Mouse (Mus musculus): ENCODE data around the gene Vdac2.

The Vdac2 gene

GRCm38 (mm10) chr14:21817453-21817852 is 7.6 kb upstream of the Vdac2 start:
- no peak for DNase-seq (ENCODE audit: low read depth, low spot score)

- no peak for DNase-seq (ENCODE audit: low read depth, low spot score)
Measured at GRCm38 (mm10) chr14:21820880-21821505, 4.0 kb upstream of the Vdac2 start.

- DNase-seq (ENCODE audit: low read depth, low spot score): no peak
Measured at GRCm38 (mm10) chr14:21822307-21822706, 2.7 kb upstream of the Vdac2 start.

GRCm38 (mm10) chr14:21822795-21823374 is 2.2 kb upstream of the Vdac2 start:
- DNase-seq (ENCODE audit: low read depth, low spot score): no peak

- no peak for DNase-seq (ENCODE audit: low read depth, low spot score)
Measured at GRCm38 (mm10) chr14:21823897-21824296, 1.1 kb upstream of the Vdac2 start.

GRCm38 (mm10) chr14:21825786-21826491 is 901 bp downstream of the Vdac2 start:
- DNase-seq (ENCODE audit: low read depth, low spot score): no peak

- peak; percentile 98 for DNase-seq (ENCODE audit: low read depth, low spot score)
Measured at GRCm38 (mm10) chr14:21830876-21831767, 6.1 kb downstream of the Vdac2 start.

- peak; percentile 79 for DNase-seq (ENCODE audit: low read depth, low spot score)
Measured at GRCm38 (mm10) chr14:21831830-21832403, 6.9 kb downstream of the Vdac2 start.

- no peak for DNase-seq (ENCODE audit: low read depth, low spot score)
Measured at GRCm38 (mm10) chr14:21838336-21839017, 13.4 kb downstream of the Vdac2 start.

GRCm38 (mm10) chr14:21841819-21842592 is 17.0 kb downstream of the Vdac2 start:
- no peak for DNase-seq (ENCODE audit: low read depth, low spot score)

- DNase-seq (ENCODE audit: low read depth, low spot score): no peak
Measured at GRCm38 (mm10) chr14:21843263-21843662, 18.2 kb downstream of the Vdac2 start.

GRCm38 (mm10) chr14:21846827-21847380 is 21.9 kb downstream of the Vdac2 start:
- DNase-seq (ENCODE audit: low read depth, low spot score): peak; percentile 24

- DNase-seq (ENCODE audit: low read depth, low spot score): peak; percentile 74
Measured at GRCm38 (mm10) chr14:21847381-21848165, 22.5 kb downstream of the Vdac2 start.

GRCm38 (mm10) chr14:21848166-21849154 is 23.4 kb downstream of the Vdac2 start, which contains the start of gene Comtd1:
TSS of gene Comtd1 (minus strand) at chr14:21848977.
- peak; percentile 91 for DNase-seq (ENCODE audit: low read depth, low spot score)

GRCm38 (mm10) chr14:21849524-21850418 is 24.7 kb downstream of the Vdac2 start:
- DNase-seq (ENCODE audit: low read depth, low spot score): no peak

GRCm38 (mm10) chr14:21850419-21851127 is 25.5 kb downstream of the Vdac2 start:
- DNase-seq (ENCODE audit: low read depth, low spot score): no peak
